Mouse (Mus musculus) neutrophil, adult 5-6 weeks (primary cell): Measurements from ENCODE around the gene Gstm1. TPM values are rescaled to one million over a fixed set of nuclear protein-coding genes. Genes with fewer than 3 reads are reported as not detected.
"Not testable (repeated sequence)": the region's sequence is repeated elsewhere in the genome, so short reads cannot be mapped to it uniquely, and the experiment has no call there.

Experiments
- ATAC-seq: fragments of 151-379, 151-347 bp; 2 replicates; pipeline ENCODE4 v1.8.0; 2017; ENCODE audit warnings: mild to moderate bottlenecking, moderate TSS enrichment; ENCODE audit not compliant: insufficient number of reproducible peaks, poor library complexity, low FRiP score, severe bottlenecking; ENCODE audit errors: extremely low read depth
- total RNA-seq: library from RNA; stranded (forward); fragments of 200-1000 nt; gene quantifications from 2 replicates; pipeline ENCODE4 v1.2.3, GENCODE M21; 2017

Gene Gstm1
- total RNA-seq, 1 experiment from 2014 or later: 7.9 TPM

- no peak for ATAC-seq
These were observed 43.5 kb downstream of the Gstm1 start for GRCm38 (mm10) chr3:107974237-107974636.

- ATAC-seq: no peak
These were observed 45.7 kb downstream of the Gstm1 start for GRCm38 (mm10) chr3:107972070-107972469.

GRCm38 (mm10) chr3:107971101-107971500 lies 46.7 kb downstream of the Gstm1 start:
- not testable (repeated sequence) for ATAC-seq

GRCm38 (mm10) chr3:107968724-107969395 lies 48.9 kb downstream of the Gstm1 start, which contains the start of gene Gstm3:
Gene Gstm3, minus strand, starts transcription at chr3:107969283.
- 0 out of 2 replicates have a peak, but pooled peaks have one; percentile 11 for ATAC-seq

GRCm38 (mm10) chr3:107966631-107967030 lies 51.1 kb downstream of the Gstm1 start:
- no peak for ATAC-seq

- no peak for ATAC-seq
These were observed 52.2 kb downstream of the Gstm1 start for GRCm38 (mm10) chr3:107965592-107965991.

GRCm38 (mm10) chr3:107964656-107965308 lies 53.0 kb downstream of the Gstm1 start:
- ATAC-seq: no peak

- ATAC-seq: no peak
These were observed 53.7 kb downstream of the Gstm1 start for GRCm38 (mm10) chr3:107964026-107964425.

Other genes with a start within 250 kb of the Gstm1 start
- gene Eps8l3, start 140.7 kb downstream of the Gstm1 start, total RNA-seq: not detected in 2 replicates
- 0.93 and 1.5 TPM in 2 replicates for gene Gstm5, start 122.2 kb downstream of the Gstm1 start, total RNA-seq
- gene Gstm7, start 86.2 kb downstream of the Gstm1 start, total RNA-seq: not detected in 2 replicates
- not detected in 2 replicates for gene Gstm6, start 74.2 kb downstream of the Gstm1 start, total RNA-seq
- not detected in 2 replicates for gene Gstm3, start 48.7 kb downstream of the Gstm1 start, total RNA-seq
- gene Gstm2, start 31.5 kb downstream of the Gstm1 start, total RNA-seq: not detected in 2 replicates
- 1.7 and 2.3 TPM in 2 replicates for gene Gstm4, start 26.9 kb upstream of the Gstm1 start, total RNA-seq
- 16.0 and 18.5 TPM in 2 replicates for gene Ampd2, start 68.7 kb upstream of the Gstm1 start, total RNA-seq
- gene Gnat2, start 74.8 kb upstream of the Gstm1 start, total RNA-seq: not detected in 2 replicates
- gene Gnai3, start 128.2 kb upstream of the Gstm1 start, total RNA-seq: 143 and 165 TPM in 2 replicates
- gene Gpr61, start 136.9 kb upstream of the Gstm1 start, total RNA-seq: 0.23 TPM in 1 of 2 replicates, not detected in the other
- gene Amigo1, start 168.4 kb upstream of the Gstm1 start, total RNA-seq: 1.3 and 1.6 TPM in 2 replicates
- gene Cyb561d1, start 183.2 kb upstream of the Gstm1 start, total RNA-seq: 26.8 and 29.0 TPM in 2 replicates
- gene Atxn7l2, start 193.0 kb upstream of the Gstm1 start, total RNA-seq: 5.8 and 7.3 TPM in 2 replicates
- gene Sypl2, start 208.7 kb upstream of the Gstm1 start, total RNA-seq: not detected in 2 replicates
- gene Psma5, start 239.0 kb upstream of the Gstm1 start, total RNA-seq: 54.4 and 69.7 TPM in 2 replicates